Mouse (Mus musculus): Measurements from ENCODE around the gene C130026I21Rik. TPM values are rescaled to one million over a fixed set of nuclear protein-coding genes. Genes with fewer than 3 reads are reported as not detected.
"Not testable (repeated sequence)": the region's sequence is repeated elsewhere in the genome, so short reads cannot be mapped to it uniquely, and the experiment has no call there.

C130026I21Rik gene
- polyA plus RNA-seq, 1 experiment from 2014 or later = 0.34 TPM

DNA sequence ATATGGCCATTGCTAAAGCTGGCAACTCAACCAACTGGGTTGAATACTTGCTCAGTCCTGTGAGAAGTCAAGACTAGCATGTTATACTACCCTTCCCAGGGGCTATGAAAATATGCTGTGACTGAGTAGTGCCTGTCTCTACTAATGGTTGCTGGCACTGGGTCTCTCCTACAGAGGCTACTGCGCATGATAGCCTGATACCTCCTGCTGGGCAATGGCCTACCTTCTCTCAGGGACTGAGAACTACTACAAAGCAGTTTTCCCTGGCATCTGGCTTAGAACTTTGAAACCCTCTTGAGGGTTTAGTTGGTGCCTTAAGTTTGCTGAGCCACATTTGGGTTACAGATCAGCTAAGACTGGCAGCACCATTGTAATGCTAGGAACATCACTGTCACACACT, 184.2 kb downstream of the C130026I21Rik start:
- H3K9ac ChIP-seq (replicated peaks; ENCODE audit: low read depth, low read length); H3K4me3 ChIP-seq (replicated peaks; ENCODE audit: low read length); H3K27me3 ChIP-seq (replicated peaks; ENCODE audit: control insufficient read depth, insufficient read depth, low read length); H3K27ac ChIP-seq (ENCODE audit: low read length); H3K9me3 ChIP-seq (ENCODE audit: control insufficient read depth, low read length); H3K4me2 ChIP-seq (ENCODE audit: low read length); ATAC-seq; H3K4me1 ChIP-seq (replicated peaks; ENCODE audit: control insufficient read depth, insufficient read depth, low read length); H3K36me3 ChIP-seq (ENCODE audit: control insufficient read depth, insufficient read depth): not testable (repeated sequence)
- WGBS = 50% methylated on average over 1 of the region's 1 CpGs

DNA sequence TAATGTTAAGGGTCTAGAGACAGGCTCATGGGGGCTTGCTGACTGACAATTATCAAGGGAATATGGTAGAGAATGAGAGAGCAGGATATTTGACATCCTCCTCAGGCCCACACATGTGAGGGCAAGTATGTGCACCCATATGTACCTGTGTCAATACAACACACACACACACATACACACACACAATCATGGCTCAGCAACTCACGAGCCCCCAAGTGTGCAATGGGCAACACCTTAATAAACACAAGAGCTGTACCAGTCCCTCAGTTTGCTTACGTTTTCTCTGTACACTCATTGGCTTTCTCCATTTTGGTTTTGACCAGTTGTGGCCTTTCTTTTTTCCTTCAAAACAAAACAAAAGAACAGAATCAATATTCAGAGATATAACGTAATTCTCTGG, 185.6 kb downstream of the C130026I21Rik start:
- not testable (repeated sequence) for H3K9me3 ChIP-seq (ENCODE audit: control insufficient read depth, low read length); H3K4me1 ChIP-seq (replicated peaks; ENCODE audit: control insufficient read depth, insufficient read depth, low read length); H3K27me3 ChIP-seq (replicated peaks; ENCODE audit: control insufficient read depth, insufficient read depth, low read length); H3K9ac ChIP-seq (replicated peaks; ENCODE audit: low read depth, low read length); H3K36me3 ChIP-seq (ENCODE audit: control insufficient read depth, insufficient read depth); H3K4me2 ChIP-seq (ENCODE audit: low read length); ATAC-seq; H3K27ac ChIP-seq (ENCODE audit: low read length); H3K4me3 ChIP-seq (replicated peaks; ENCODE audit: low read length)
- 66% methylated on average over 2 of the region's 3 CpGs for WGBS

DNA sequence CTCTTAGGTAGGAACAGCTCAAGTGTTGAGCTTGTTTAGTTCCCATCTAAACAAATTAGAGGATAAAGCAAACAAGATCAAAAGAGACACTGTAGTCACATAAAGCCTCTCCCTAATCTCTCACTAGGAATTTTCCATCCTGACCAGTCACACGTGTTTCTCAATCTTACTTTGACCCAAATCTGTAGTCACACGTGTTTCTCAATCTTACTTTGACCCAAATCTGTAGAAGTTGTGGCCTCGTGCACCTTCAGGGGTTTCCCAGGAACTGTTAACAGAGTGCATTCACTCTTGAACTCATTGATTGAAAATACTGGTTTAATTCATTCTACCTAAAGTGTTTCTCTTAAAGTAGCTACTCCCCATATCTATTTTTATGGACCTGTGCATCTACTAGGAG, 197.3 kb downstream of the C130026I21Rik start:
- H3K4me2 ChIP-seq (ENCODE audit: low read length); H3K4me3 ChIP-seq (replicated peaks; ENCODE audit: low read length); H3K36me3 ChIP-seq (ENCODE audit: control insufficient read depth, insufficient read depth); H3K27me3 ChIP-seq (replicated peaks; ENCODE audit: control insufficient read depth, insufficient read depth, low read length); H3K9ac ChIP-seq (replicated peaks; ENCODE audit: low read depth, low read length); ATAC-seq; H3K9me3 ChIP-seq (ENCODE audit: control insufficient read depth, low read length); H3K4me1 ChIP-seq (replicated peaks; ENCODE audit: control insufficient read depth, insufficient read depth, low read length); H3K27ac ChIP-seq (ENCODE audit: low read length): not testable (repeated sequence)
- 70% methylated on average over 3 of the region's 3 CpGs for WGBS

DNA sequence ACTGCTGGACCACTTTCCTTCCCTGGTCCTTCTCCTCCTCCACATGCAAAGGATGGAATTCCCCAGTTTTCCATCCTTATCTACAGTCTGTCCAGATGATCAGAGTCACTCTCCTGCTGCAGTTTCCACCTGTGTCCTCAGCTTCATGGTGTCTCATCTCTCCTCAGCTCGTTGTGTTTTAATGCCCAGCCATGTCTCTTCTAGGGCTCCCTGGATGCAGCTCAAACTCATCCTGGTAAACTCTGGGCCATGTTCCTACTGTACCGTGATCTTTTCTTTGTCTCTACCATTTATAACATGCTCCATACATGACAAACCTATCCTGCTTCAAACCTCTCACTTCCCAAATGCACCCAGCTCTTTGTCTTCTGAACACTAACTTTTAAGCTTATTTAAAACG, 198.7 kb downstream of the C130026I21Rik start:
- not testable (repeated sequence) for H3K9ac ChIP-seq (replicated peaks; ENCODE audit: low read depth, low read length); H3K36me3 ChIP-seq (ENCODE audit: control insufficient read depth, insufficient read depth); H3K27me3 ChIP-seq (replicated peaks; ENCODE audit: control insufficient read depth, insufficient read depth, low read length); H3K27ac ChIP-seq (ENCODE audit: low read length); H3K9me3 ChIP-seq (ENCODE audit: control insufficient read depth, low read length); H3K4me2 ChIP-seq (ENCODE audit: low read length); H3K4me3 ChIP-seq (replicated peaks; ENCODE audit: low read length); H3K4me1 ChIP-seq (replicated peaks; ENCODE audit: control insufficient read depth, insufficient read depth, low read length); ATAC-seq
- 67% methylated on average over 3 of the region's 3 CpGs for WGBS

DNA sequence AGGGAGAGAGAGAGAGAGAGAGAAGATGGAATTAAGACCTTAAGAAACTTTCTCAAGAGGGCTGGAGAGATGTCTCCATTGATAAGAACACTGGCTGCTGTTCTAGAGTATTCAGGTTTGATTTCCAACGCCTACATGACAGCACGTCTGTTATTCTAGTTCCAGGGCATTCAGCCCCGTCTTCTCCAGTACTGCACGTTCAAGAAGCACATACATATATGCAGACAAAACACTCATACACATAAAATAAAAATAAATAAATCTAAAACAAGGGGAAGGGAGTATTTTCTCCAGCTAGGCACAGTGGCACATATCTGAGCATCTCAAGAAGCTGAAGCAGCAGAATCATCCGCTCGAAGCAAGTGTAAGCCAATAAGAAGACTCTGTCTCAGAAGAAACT, 234.6 kb downstream of the C130026I21Rik start:
- not testable (repeated sequence) for ATAC-seq; H3K4me2 ChIP-seq (ENCODE audit: low read length); H3K4me1 ChIP-seq (replicated peaks; ENCODE audit: control insufficient read depth, insufficient read depth, low read length); H3K36me3 ChIP-seq (ENCODE audit: control insufficient read depth, insufficient read depth); H3K9ac ChIP-seq (replicated peaks; ENCODE audit: low read depth, low read length); H3K4me3 ChIP-seq (replicated peaks; ENCODE audit: low read length); H3K27me3 ChIP-seq (replicated peaks; ENCODE audit: control insufficient read depth, insufficient read depth, low read length); H3K27ac ChIP-seq (ENCODE audit: low read length); H3K9me3 ChIP-seq (ENCODE audit: control insufficient read depth, low read length)
- 70% methylated on average over 4 of the region's 6 CpGs for WGBS

DNA sequence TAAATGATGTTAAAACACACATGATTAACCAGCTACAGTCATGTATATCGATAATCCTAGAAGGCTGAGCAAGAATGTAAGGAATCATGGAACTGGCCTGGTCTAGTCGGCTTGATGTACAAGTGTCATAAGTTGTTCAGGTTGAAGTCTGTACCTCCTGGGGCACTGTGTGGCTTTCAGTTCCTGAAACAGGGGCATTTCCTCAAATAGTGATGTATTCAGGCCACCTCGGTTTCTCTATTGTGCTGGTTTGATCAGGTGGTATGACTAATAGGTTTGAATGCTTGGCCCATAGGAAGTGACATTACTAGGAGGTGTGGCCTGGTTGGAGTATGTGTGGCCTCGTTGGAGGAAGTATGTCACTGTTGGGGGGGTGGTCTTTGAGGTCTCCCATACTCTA, 236.0 kb downstream of the C130026I21Rik start:
- not testable (repeated sequence) for H3K9ac ChIP-seq (replicated peaks; ENCODE audit: low read depth, low read length); H3K9me3 ChIP-seq (ENCODE audit: control insufficient read depth, low read length); H3K4me2 ChIP-seq (ENCODE audit: low read length); H3K27ac ChIP-seq (ENCODE audit: low read length); H3K4me1 ChIP-seq (replicated peaks; ENCODE audit: control insufficient read depth, insufficient read depth, low read length); H3K27me3 ChIP-seq (replicated peaks; ENCODE audit: control insufficient read depth, insufficient read depth, low read length); H3K36me3 ChIP-seq (ENCODE audit: control insufficient read depth, insufficient read depth); ATAC-seq; H3K4me3 ChIP-seq (replicated peaks; ENCODE audit: low read length)
- 92% methylated on average over 3 of the region's 4 CpGs for WGBS

DNA sequence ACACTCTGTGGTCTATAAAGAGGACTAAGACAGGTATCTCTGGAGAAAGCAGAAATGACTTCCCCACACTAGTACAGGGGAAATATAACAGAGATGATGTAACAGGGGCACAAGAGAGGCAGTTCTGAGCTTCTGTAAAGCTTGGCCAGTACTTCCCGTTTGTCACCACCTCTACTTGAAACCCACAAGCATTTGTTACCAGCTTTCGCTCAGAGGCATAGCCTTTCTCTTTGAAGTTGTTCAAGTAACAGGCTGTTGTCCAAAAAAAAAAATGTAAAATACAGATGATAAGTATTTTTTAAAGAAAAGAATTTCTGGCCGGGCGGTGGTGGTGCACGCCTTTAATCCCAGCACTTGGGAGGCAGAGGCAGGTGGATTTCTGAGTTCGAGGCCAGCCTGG, 236.8 kb downstream of the C130026I21Rik start:
- WGBS = 96% methylated on average over 4 of the region's 6 CpGs
- H3K4me3 ChIP-seq (replicated peaks; ENCODE audit: low read length) = not testable (repeated sequence)

DNA sequence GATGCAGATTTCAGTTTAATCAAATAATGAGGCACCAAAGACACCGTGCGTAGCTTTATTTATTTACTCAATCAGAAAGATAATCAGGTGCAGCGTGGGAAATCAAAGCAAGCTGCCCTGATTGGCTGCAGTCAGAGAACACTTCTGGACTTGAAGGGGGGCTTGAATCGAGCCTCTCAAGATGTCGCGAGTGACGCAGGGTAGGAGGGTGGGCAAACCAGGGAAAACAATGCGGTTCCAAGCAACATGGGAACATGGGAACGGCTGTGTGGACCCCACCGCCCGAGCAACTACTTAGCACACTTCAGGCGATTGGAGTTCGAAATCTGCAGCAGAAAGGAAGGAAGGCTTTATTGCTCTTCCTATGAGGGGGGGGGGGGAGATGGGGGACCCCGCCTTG, 240.2 kb downstream of the C130026I21Rik start:
- 45% methylated on average over 12 of the region's 14 CpGs for WGBS

More for the DNA sequence above, 236.8 kb downstream of the C130026I21Rik start:
- not testable (repeated sequence) for H3K36me3 ChIP-seq (ENCODE audit: control insufficient read depth, insufficient read depth); H3K27ac ChIP-seq (ENCODE audit: low read length); H3K4me2 ChIP-seq (ENCODE audit: low read length); H3K4me1 ChIP-seq (replicated peaks; ENCODE audit: control insufficient read depth, insufficient read depth, low read length); H3K9ac ChIP-seq (replicated peaks; ENCODE audit: low read depth, low read length); H3K27me3 ChIP-seq (replicated peaks; ENCODE audit: control insufficient read depth, insufficient read depth, low read length); H3K9me3 ChIP-seq (ENCODE audit: control insufficient read depth, low read length); ATAC-seq

DNA sequence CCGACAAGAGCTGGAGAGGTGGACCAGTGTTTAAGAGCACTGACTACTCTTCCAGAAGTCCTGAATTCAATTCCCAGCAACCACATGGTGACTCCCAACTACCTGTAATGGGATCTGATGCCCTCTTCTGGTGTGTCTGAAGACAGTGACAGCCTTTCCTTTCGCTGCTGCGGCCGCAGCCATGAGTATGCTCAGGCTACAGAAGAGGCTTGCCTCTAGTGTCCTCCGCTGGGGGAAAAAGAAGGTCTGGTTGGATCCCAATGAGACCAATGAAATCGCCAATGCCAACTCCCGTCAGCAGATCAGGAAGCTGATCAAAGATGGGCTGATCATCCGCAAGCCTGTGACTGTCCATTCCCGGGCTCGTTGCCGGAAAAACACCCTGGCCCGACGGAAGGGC, 258.4 kb downstream of the C130026I21Rik start:
- not testable (repeated sequence) for H3K4me2 ChIP-seq (ENCODE audit: low read length); H3K4me3 ChIP-seq (replicated peaks; ENCODE audit: low read length); H3K9me3 ChIP-seq (ENCODE audit: control insufficient read depth, low read length); H3K27me3 ChIP-seq (replicated peaks; ENCODE audit: control insufficient read depth, insufficient read depth, low read length); H3K27ac ChIP-seq (ENCODE audit: low read length); H3K9ac ChIP-seq (replicated peaks; ENCODE audit: low read depth, low read length); H3K4me1 ChIP-seq (replicated peaks; ENCODE audit: control insufficient read depth, insufficient read depth, low read length); ATAC-seq; H3K36me3 ChIP-seq (ENCODE audit: control insufficient read depth, insufficient read depth)
- WGBS = 93% methylated on average over 12 of the region's 13 CpGs

More for the DNA sequence above, 240.2 kb downstream of the C130026I21Rik start:
- H3K4me1 ChIP-seq (replicated peaks; ENCODE audit: control insufficient read depth, insufficient read depth, low read length); H3K4me3 ChIP-seq (replicated peaks; ENCODE audit: low read length); H3K4me2 ChIP-seq (ENCODE audit: low read length); H3K9ac ChIP-seq (replicated peaks; ENCODE audit: low read depth, low read length); H3K27ac ChIP-seq (ENCODE audit: low read length); H3K27me3 ChIP-seq (replicated peaks; ENCODE audit: control insufficient read depth, insufficient read depth, low read length); H3K36me3 ChIP-seq (ENCODE audit: control insufficient read depth, insufficient read depth); H3K9me3 ChIP-seq (ENCODE audit: control insufficient read depth, low read length); ATAC-seq: not testable (repeated sequence)

DNA sequence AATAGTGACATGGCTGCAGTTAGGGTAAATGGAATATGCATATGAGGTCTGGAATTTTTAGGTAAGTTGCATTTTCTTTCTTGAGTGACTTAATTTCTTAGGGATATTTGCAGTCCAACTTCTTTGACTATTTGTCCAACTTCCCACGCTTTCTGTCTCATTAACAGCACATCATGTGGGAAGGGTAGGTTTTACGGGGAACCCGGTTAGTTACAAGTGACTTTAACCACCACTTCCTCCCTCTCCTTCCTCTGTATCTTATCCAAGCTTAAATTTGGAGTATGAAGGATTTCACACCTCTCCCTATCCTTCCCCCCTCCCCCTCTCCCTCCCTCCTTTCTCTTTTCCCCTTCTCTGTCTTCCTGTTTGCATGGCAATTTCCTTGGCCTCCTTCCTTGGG, 259.4 kb downstream of the C130026I21Rik start:
- ATAC-seq; H3K36me3 ChIP-seq (ENCODE audit: control insufficient read depth, insufficient read depth); H3K4me3 ChIP-seq (replicated peaks; ENCODE audit: low read length); H3K9me3 ChIP-seq (ENCODE audit: control insufficient read depth, low read length); H3K27ac ChIP-seq (ENCODE audit: low read length); H3K27me3 ChIP-seq (replicated peaks; ENCODE audit: control insufficient read depth, insufficient read depth, low read length); H3K9ac ChIP-seq (replicated peaks; ENCODE audit: low read depth, low read length); H3K4me2 ChIP-seq (ENCODE audit: low read length); H3K4me1 ChIP-seq (replicated peaks; ENCODE audit: control insufficient read depth, insufficient read depth, low read length): not testable (repeated sequence)
- WGBS = 90% methylated on average over 2 of the region's 3 CpGs

All from forebrain, embryonic 16.5 days (tissue).